Mouse (Mus musculus) macrophage (primary cell): Measurements from ENCODE around the gene Spc24. TPM values are rescaled to one million over a fixed set of nuclear protein-coding genes. Genes with fewer than 3 reads are reported as not detected.
"Not testable (repeated sequence)": the region's sequence is repeated elsewhere in the genome, so short reads cannot be mapped to it uniquely, and the experiment has no call there.

ENCODE experiments used
- H3K27ac ChIP-seq: fragments of 350-480 bp; formaldehyde crosslinking; 2 replicates; pipeline ENCODE4 v1.9.0; 2021
- H3K36me3 ChIP-seq: fragments of 350-480 bp; formaldehyde crosslinking; 2 replicates; pipeline ENCODE4 v1.9.0; 2021; ENCODE audit errors: inconsistent target
- H3K4me3 ChIP-seq: fragments of 350-480 bp; formaldehyde crosslinking; 2 replicates; pipeline ENCODE4 v1.9.0; 2021; ENCODE audit errors: inconsistent target
- H3K79me2 ChIP-seq: fragments of 350-480 bp; formaldehyde crosslinking; 2 replicates; pipeline ENCODE4 v1.9.0; 2021; ENCODE audit errors: inconsistent target
- WGBS: methylation state at CpG from one replicate; pipeline ENCODE4 v1.1.7; 2026; ENCODE audit warnings: inconsistent platforms; ENCODE audit not compliant: missing documents; 5-methylcytosine and 5-hydroxymethylcytosine counted together
- polyA plus RNA-seq: library from polyadenylated mRNA; stranded (reverse); fragments of 250-400 nt; gene quantifications from 3 replicates; pipeline ENCODE4 v1.2.4, GENCODE M21; 2018; ENCODE audit warnings: inconsistent platforms

The Spc24 gene
- polyA plus RNA-seq, 1 experiment from 2014 or later: 3.0 TPM

DNA sequence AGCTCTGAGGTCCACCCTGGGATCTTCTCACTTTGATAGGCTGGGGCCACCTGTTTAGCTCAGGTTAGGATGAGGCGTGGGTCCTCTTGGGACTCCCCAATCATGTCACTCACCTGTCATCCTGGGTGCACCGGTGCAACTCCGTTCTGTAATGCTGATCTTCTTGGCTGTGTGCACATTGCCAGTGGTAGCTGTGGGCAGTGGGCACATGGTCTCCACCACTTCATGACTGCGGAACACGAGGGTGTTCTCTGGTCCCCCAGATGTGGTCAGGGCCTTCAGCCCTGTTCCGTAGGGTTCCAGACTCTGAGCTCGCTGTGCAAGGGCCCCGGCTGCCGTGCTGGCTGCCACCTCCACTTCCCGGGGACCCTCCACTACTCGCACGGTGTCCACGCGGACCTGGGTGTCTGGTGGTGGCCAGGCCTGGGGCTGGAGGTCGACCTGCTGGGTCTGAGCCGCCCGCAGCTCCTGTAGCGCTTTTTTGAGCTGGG is 34.3 kb upstream of the Spc24 start:
- no peaks in the 10 kb centered on the region for H3K36me3 ChIP-seq
- H3K4me3 ChIP-seq: no peak overlapping the region
- H3K27ac ChIP-seq: no peak overlapping the region
- WGBS: 94% methylated on average over 17 of the region's 18 CpGs
- no peaks in the 10 kb centered on the region for H3K79me2 ChIP-seq

DNA sequence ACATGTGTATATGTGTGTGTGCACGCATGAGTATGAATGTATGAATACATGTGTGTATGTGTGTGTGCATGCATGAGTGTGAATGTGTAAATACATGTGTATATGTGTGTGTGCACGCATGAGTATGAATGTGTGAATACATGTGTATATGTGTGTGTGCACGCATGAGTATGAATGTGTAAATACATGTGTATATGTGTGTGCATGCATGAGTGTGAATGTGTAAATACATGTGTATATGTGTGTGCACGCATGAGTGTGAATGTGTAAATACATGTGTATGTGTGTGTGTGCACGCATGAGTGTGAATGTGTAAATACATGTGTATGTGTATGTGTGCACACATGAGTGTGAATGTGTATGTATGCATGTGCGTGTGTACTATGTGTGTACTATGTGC is 33.4 kb upstream of the Spc24 start:
- WGBS: 98% methylated on average over 6 of the region's 6 CpGs
- H3K79me2 ChIP-seq, H3K27ac ChIP-seq, H3K36me3 ChIP-seq, H3K4me3 ChIP-seq: not testable (repeated sequence)

DNA sequence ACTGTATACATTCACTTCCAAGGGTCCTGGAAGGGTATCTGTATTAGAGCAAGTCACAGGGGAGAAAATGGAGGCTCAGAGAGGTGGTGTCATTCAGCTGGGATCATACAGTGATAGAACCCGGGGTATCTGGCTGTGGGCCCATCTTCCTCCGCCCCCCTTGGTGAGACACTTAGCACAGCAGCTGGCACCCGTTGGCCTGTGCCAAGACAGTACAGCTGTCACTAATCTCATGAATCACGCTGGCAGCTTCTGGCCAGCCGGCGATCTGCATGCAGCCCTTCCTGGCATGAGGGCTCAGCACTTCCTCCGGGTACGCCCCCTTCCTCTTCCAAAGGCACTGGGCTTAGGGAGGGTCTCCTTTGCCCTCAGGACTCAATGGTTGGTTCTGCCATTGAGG is 32.5 kb upstream of the Spc24 start:
- WGBS: 8% methylated on average over 8 of the region's 8 CpGs
- H3K4me3 ChIP-seq: no peak overlapping the region
- H3K79me2 ChIP-seq: no peaks in the 10 kb centered on the region
- H3K36me3 ChIP-seq: no peaks in the 10 kb centered on the region
- 0 out of 2 replicates have a peak overlapping the region, but pooled peaks have one; percentile 4 for H3K27ac ChIP-seq

DNA sequence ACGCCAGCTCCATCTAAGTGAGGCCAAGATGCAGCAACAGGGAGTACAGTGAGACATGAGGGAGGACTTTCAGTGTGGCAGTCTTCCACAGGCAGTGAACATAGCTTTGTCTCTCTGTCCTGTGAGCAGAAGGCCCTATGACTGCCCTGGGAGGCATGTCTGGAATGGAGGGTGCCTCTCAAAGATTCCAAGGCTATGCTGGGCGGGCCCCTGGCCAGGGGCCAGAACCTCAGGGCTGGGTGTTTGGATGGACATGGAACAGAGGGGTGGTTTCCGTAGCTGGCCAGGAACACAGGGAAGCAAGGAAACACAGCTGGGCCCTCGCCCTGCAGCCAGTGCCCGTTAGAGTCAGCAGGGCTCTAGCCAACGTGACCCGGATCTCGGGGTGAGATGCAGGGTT is 31.8 kb upstream of the Spc24 start:
- no peaks in the 10 kb centered on the region for H3K79me2 ChIP-seq
- no peak overlapping the region for H3K4me3 ChIP-seq
- 88% methylated on average over 8 of the region's 8 CpGs for WGBS
- no peak overlapping the region for H3K27ac ChIP-seq
- H3K36me3 ChIP-seq: no peaks in the 10 kb centered on the region

DNA sequence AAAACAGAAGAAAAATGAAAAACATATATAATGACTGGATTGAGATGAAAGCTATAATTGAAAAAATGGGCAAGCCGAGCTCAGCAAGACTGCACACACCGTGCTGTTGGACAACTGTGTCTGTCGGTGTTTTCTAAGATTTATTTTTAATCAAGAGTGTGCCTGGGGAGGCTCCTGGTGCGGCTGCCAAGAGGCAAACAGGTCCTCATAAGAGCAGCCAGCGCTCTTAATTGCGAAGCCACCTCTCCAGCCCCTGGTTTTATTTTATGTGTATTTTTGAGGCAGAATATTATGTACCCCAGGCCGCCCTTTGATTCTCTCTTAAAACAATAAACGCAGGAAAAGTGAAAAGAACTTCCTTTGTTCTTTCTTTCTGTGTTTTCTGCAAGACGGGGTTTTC is 28.1 kb upstream of the Spc24 start:
- 94% methylated on average over 9 of the region's 9 CpGs for WGBS
- H3K36me3 ChIP-seq: no peaks in the 10 kb centered on the region
- H3K4me3 ChIP-seq: no peak overlapping the region
- H3K27ac ChIP-seq: no peak overlapping the region
- H3K79me2 ChIP-seq: no peaks in the 10 kb centered on the region

DNA sequence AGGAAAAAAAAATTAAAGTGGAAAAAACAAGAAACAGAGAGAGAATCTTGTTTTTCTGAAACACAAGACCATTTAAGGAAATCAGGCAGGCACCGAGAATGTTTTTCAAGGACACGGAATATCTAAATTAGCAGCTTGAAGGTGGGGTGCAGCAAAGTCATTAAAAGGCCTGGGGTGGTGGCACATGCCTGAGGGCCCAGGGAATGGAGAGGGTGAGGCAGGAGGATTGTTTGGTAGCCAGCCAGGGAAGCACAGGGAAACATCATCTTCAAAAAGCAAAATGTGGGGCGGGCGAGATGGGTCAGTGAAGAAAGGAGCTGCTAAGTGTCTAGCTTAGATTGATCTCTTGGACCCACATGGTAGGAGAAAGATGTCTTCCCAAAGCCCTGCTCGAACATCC is 27.6 kb upstream of the Spc24 start:
- Histone ChIP-seq H3K79me2 (no peaks in the 10 kb centered on the region), H3K4me3 (no peak overlapping the region), H3K27ac (no peak overlapping the region), H3K36me3 (no peaks in the 10 kb centered on the region)
- 88% methylated on average over 5 of the region's 5 CpGs for WGBS

DNA sequence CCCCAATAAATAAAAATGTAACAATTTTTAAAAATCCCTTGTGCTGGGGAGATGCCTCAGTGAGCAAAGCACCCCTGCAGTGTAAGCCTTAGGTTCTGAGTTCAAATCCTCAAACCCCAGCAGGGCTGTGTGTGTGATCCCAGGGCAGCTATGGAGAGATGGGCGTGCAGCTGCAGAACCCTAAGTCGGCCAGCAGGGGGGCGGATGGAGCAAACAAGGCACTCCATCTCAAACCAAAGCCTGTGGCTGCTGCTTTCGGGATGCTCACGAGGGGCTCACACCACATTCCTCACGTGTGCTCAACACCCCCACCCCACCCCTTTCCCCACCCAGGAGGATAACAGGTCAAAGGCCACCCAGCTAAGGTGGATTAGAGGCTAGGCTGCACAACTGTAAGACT is 26.8 kb upstream of the Spc24 start:
- H3K4me3 ChIP-seq: no peak overlapping the region
- 19% methylated on average over 6 of the region's 6 CpGs for WGBS

DNA sequence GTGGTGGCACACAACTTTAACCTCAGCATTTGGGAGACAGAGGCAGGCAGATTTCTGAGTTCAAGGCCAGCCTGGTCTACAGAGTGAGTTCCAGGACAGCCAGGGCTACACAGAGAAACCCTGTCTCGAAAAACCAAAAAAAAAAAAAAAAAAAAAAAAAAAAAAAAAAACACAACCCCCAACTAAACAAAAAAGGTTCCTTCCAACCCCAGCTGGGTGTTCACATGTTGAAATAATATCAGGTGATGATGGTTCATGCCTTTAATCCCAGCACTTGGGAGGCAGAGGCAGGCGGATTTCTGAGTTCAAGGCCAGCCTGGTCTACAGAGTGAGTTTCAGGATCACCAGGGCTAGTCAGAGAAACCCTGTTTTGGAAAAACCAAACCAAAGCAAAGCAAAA is 26.2 kb upstream of the Spc24 start:
- H3K79me2 ChIP-seq, H3K4me3 ChIP-seq, H3K36me3 ChIP-seq, H3K27ac ChIP-seq: not testable (repeated sequence)
- WGBS: 100% methylated on average over 1 of the region's 2 CpGs

More for the DNA sequence above, 26.8 kb upstream of the Spc24 start:
- Histone ChIP-seq H3K36me3 (no peaks in the 10 kb centered on the region), H3K79me2 (no peaks in the 10 kb centered on the region), H3K27ac (no peak overlapping the region)

DNA sequence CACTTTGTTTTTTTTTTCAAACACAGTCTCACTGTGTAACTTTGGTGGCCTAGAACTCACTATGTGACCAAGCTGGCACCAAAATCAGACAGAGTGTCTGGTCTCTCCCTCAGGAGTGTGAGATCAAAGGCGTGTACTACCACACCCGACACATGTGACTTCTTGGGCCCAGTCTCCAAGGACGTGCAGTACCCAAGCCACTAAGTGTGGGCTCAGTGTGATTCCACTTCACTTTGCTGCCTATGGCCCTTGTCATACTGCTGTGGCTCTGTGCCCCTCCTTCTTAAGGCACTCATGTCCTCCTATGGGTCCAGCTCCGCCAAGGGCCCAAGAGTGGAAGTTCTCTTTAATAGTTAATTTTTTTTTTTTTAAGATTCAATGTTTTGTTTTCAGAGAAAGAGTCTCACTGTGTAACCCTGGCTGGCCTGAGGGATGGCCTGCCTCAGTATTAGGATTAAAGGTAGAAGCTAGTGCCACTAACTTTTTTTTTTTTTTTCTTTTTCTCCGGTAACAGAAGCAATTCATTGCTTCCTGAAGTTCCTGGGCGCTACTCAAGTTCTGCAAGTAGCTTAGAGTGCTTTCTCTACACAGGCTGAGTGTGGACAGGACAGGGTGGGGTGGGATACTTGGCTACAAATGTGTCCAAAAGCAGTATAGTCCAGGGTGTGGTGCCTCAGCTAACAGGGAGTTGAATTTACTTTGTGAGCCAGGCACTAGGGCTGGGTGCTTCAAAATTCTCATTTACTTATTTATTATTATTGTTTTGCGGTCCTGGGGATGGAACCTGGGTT is 24.6 kb upstream of the Spc24 start:
- Histone ChIP-seq H3K79me2 (no peaks in the 10 kb centered on the region), H3K4me3 (no peak overlapping the region), H3K36me3 (no peaks in the 10 kb centered on the region), H3K27ac (no peak overlapping the region)
- WGBS: 96% methylated on average over 6 of the region's 7 CpGs

DNA sequence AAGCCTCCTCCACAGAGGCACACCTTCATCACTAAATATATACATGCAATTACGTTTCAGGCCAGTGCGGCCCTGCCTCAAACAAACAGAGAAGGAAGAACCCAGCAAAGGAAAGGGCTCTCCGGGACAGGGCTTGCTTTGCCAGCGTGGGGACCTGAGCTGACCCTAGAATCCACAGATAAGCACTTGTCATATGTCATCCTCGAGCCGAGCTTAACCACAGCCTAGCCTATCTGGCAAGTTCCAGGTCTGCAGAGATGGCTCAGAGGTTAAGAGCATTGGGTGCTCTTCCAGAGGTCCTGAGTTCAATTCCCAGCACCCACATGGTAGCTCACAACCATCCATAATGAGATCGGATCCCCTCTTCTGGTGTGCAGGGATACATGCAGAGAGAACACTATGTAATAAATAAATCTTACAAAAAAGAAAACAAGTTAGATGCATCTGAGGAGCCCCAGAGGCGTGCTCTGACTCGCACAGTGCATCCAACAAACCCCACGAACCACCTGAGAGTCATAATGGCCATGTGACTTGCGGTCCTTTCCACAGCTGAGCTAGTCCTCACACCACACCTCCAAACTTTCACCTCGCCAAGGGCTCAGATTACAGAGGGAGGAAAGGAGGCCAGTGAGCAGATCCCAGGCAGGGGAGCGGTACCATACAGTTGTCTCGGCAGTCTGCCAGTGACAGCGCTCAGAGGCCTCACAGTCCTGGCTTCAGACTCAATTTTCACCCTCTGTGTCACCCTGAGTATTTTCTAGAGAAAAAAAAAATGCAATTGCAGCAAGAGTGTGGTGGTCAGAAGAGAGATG is 21.8 kb upstream of the Spc24 start:
- Histone ChIP-seq H3K4me3 (no peak overlapping the region), H3K27ac (no peak overlapping the region), H3K36me3 (no peaks in the 10 kb centered on the region), H3K79me2 (no peaks in the 10 kb centered on the region)
- 93% methylated on average over 15 of the region's 15 CpGs for WGBS

DNA sequence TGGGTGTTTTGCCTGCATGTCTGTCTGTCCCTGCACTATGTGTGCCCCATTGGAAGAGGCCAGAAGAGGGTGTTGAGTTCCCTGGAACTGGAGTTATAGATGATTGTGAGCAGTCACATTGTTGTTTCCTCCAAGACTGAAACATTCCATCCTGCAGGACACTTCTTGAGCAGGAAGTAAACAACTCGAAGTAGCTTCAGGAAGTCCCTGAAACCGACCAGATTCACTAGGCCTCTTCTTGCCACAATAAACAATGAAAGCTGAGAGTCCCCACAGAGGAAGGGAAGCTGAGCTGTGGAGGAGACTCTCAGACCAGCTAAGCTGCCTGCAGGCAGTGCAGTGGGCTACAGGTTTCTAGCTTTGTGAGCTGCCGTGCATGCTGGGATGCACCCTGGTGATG is 17.6 kb upstream of the Spc24 start:
- 89% methylated on average over 3 of the region's 3 CpGs for WGBS
- Histone ChIP-seq H3K36me3 (no peaks in the 10 kb centered on the region), H3K79me2 (no peaks in the 10 kb centered on the region), H3K4me3 (no peak overlapping the region), H3K27ac (no peak overlapping the region)

DNA sequence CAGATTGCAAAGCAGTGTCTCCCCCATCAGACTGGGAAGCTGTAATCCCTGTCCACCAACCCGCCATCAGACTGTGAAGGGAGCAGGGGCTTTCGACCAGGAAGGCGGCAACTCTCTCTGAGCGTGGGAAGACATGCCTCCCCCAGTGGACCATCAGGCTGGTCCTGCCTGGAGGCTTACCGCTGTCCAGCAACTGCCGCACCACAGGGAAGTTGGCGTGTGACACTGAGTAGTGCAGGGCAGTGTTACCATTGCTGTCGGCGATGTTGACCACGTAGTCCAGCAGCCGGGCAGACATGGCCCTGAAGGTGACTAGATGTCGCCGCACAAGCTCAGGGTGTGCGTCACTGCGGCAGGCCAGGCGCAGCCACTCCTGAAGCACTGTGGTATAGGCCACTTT is 14.2 kb upstream of the Spc24 start:
- H3K4me3 ChIP-seq: no peak overlapping the region
- no peaks in the 10 kb centered on the region for H3K79me2 ChIP-seq
- WGBS: 95% methylated on average over 16 of the region's 16 CpGs
- no peaks in the 10 kb centered on the region for H3K36me3 ChIP-seq
- no peak overlapping the region for H3K27ac ChIP-seq

DNA sequence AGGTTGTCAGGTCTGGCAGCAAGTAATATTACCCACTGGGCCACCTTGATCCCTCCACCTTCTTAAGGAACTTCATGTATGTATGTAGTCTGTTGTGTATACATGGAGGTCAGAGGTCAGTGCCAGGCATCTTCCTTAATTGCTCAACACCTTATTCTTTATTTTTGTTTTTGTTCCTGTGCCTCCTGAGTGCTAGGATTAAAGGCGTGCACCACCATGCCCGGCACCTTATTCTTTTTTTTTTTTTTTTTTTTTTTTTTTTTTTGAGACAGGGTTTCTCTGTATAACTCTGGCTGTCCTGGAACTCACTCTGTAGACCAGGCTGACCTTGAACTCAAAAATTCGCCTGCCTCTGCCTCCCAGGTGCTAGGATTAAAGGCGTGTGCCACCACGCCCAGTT is 13.3 kb upstream of the Spc24 start:
- H3K4me3 ChIP-seq, H3K79me2 ChIP-seq, H3K27ac ChIP-seq, H3K36me3 ChIP-seq: not testable (repeated sequence)
- WGBS: 90% methylated on average over 3 of the region's 5 CpGs

DNA sequence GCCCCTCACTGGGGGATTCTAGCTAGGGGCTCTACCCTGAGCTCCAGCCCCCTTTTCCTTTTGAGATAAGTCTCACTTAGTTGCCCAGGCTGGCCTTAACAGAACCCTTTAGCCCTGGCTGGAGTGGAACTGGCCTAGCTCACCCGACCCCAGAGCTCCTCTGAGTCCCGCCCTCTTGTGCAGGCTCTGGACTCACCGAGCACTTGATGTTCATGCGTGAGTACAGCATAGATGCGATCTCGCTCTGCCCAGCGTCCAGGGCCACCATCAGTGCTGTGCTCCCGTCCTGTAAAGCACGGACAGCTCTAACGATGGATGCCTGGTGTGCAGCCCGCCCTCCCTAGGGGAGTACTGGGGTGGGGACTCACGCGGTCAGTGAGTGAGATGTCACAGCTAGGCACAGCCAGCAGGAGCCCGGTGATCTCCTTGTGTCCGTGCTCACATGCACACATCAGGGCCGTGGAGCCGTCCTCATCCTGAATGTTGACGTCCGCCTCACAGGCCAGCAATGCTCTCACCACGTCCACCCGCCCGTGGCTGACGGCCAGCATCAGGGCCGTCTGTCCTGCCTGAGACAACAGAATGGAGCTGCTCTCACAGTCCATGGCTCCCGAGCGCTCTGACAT is 9.6 kb upstream of the Spc24 start:
- Histone ChIP-seq H3K27ac (no peak overlapping the region), H3K79me2 (no peaks in the 10 kb centered on the region), H3K36me3 (no peaks in the 10 kb centered on the region), H3K4me3 (no peak overlapping the region)
- 95% methylated on average over 26 of the region's 26 CpGs for WGBS
